Mouse (Mus musculus) midbrain, embryonic 12.5 days (tissue): ENCODE results near the gene Olfr77. TPM values are rescaled to one million over a fixed set of nuclear protein-coding genes. Genes with fewer than 3 reads are reported as not detected.

Source experiments
- ATAC-seq: fragments of 200-750 bp; cut with Nextera tagmentation; 2 replicates; pipeline ENCODE4 v1.8.0; 2017; ENCODE audit warnings: low read depth, moderate TSS enrichment, moderate library complexity; ENCODE audit not compliant: low FRiP score
- H3K27ac ChIP-seq: fragments of 300-500 bp; sonication (generic); replicated peaks from 2 replicates; pipeline ENCODE4 v1.5.1; 2016; ENCODE audit warnings: mild to moderate bottlenecking
- H3K27me3 ChIP-seq: fragments of 300-500 bp; sonication (generic); 2 replicates; pipeline ENCODE4 v1.6.1; 2016; ENCODE audit warnings: mild to moderate bottlenecking
- H3K36me3 ChIP-seq: fragments of 300-500 bp; sonication (generic); 2 replicates; pipeline ENCODE4 v1.6.1; 2016
- H3K4me1 ChIP-seq: fragments of 300-500 bp; sonication (generic); 2 replicates; pipeline ENCODE4 v1.6.1; 2016
- H3K4me2 ChIP-seq: fragments of 300-500 bp; sonication (generic); replicated peaks from 2 replicates; pipeline ENCODE4 v1.6.1; 2016; ENCODE audit warnings: mild to moderate bottlenecking, moderate library complexity
- H3K4me3 ChIP-seq: fragments of 300-500 bp; sonication (generic); 2 replicates; pipeline ENCODE4 v1.5.1; 2016; ENCODE audit warnings: mild to moderate bottlenecking
- H3K9ac ChIP-seq: fragments of 300-500 bp; sonication (generic); replicated peaks from 2 replicates; pipeline ENCODE4 v1.6.1; 2016; ENCODE audit warnings: mild to moderate bottlenecking, moderate library complexity
- H3K9me3 ChIP-seq: fragments of 300-500 bp; sonication (generic); 2 replicates; pipeline ENCODE4 v1.6.1; 2016; ENCODE audit warnings: mild to moderate bottlenecking
- WGBS: fragments of 180-500 bp; shearing (Covaris S2); methylation state at CpG from one replicate; pipeline ENCODE4 v1.1.7; 2016; 5-methylcytosine and 5-hydroxymethylcytosine counted together
- polyA plus RNA-seq: library from polyadenylated mRNA; unstranded; fragments of >200 nt; fragmentation: Nextera tagmentation; extraction: Ambion mirVana; gene quantifications from 2 replicates; pipeline ENCODE4 v1.2.1, GENCODE M21; 2016

Gene Olfr77
- 0.23 and 0.24 TPM in 2 replicates for polyA plus RNA-seq

DNA sequence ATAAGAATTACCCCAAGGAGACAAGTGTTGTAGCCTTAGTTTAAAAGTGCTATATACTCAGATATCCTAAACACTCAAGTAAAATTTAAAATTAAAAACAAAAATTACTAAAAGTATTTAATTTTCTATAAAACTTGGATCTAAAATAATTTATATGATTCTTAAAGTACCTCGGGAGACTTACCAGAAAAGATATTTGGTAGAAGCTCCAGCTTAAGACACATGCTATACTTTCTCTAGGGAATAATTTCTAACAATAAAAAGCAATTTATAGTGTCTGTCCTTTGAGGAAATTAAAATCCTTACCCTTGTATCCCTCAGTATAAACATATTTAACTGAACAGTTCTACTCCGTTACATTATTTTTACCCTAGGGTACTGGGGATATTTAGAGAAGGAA, at the start of gene Olfr77:
Gene Olfr77, plus strand, starts transcription at position 301 of the 400 bp plus-strand sequence.
- ATAC-seq = no peak
- no peaks in the 10 kb centered on the region for H3K4me1 ChIP-seq
- H3K27ac ChIP-seq = no peak within 1 kb of the TSS
- H3K27me3 ChIP-seq = no peaks in the 10 kb centered on the region
- H3K36me3 ChIP-seq = no peaks in the 10 kb centered on the region
- H3K4me2 ChIP-seq = no peak within 1 kb of the TSS
- no peak within 1 kb of the TSS for H3K9ac ChIP-seq
- H3K4me3 ChIP-seq = no peak within 1 kb of the TSS
- WGBS = 86% methylated on average over 2 of the region's 2 CpGs
- H3K9me3 ChIP-seq = peaks cover 12% of the 10 kb centered on the region; the same call in 1 of the 2 replicates

DNA sequence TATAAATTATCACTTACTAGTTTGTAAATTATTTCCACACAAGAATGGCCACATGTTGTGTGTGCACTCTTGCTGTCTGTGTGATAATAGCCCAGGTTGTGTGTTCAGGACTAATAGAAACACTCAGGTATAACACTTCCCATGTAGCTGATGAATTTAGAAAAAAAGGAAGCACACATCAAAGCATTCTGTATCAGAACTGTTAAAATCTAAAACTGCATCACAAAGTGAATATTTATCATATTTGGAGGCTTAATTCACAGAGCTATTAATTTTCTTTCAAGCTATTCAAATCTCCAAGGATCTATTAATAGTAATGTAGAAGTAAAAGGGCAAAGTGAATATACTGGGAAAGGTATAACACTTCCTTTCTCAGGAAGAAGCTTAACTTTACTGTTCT, 28.8 kb upstream of the Olfr77 start, which contains the start of gene Olfr862:
Gene Olfr862, minus strand, starts transcription at position 101 of the 400 bp plus-strand sequence.
- Histone ChIP-seq H3K9me3 (peaks cover 4% of the 10 kb centered on the region), H3K27ac (no peak within 1 kb of the TSS), H3K36me3 (no peaks in the 10 kb centered on the region), H3K9ac (no peak within 1 kb of the TSS), H3K27me3 (no peaks in the 10 kb centered on the region), H3K4me1 (no peaks in the 10 kb centered on the region), H3K4me3 (no peak within 1 kb of the TSS), H3K4me2 (no peak within 1 kb of the TSS)
- ATAC-seq = no peak

DNA sequence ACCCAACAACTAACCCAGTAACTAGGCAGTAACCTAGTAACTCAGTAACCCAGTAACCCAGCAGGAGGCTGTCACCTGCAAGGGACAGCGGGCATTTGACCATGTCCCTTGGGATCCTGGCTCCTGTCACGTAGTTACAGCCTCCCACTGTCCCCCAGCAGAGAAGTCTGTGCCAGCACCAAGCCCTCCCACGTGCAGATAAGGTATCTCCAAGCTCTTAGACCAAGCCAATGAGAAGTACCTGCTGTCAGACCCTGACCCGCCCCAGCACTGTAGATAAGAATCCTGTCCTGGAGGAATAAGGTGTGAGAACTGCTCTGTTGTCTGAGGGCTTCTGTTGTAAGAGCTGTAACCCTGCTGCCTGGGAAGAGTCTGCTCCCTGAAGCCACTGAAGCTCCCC, 5.5 kb upstream of the Olfr77 start:
- peaks cover 14% of the 10 kb centered on the region; the same call in 1 of the 2 replicates for H3K9me3 ChIP-seq
- H3K27ac ChIP-seq = no peak overlapping the region
- H3K4me3 ChIP-seq = no peak overlapping the region
- no peak overlapping the region for H3K4me2 ChIP-seq
- ATAC-seq = no peak
- 63% methylated on average over 4 of the region's 4 CpGs for WGBS
- no peaks in the 10 kb centered on the region for H3K36me3 ChIP-seq
- no peak overlapping the region for H3K9ac ChIP-seq
- H3K27me3 ChIP-seq = no peaks in the 10 kb centered on the region
- no peaks in the 10 kb centered on the region for H3K4me1 ChIP-seq

Other genes starting within 250 kb of the Olfr77 start
- not detected in 2 replicates for gene Olfr857, start 207.4 kb upstream of the Olfr77 start, polyA plus RNA-seq
- gene Olfr58, start 136.6 kb upstream of the Olfr77 start, polyA plus RNA-seq = not detected in 2 replicates
- gene Olfr859, start 112.0 kb upstream of the Olfr77 start, polyA plus RNA-seq = not detected in 2 replicates
- gene Olfr860, start 67.1 kb upstream of the Olfr77 start, polyA plus RNA-seq = not detected in 2 replicates
- not detected in 2 replicates for gene Olfr862, start 28.9 kb upstream of the Olfr77 start, polyA plus RNA-seq
- not detected in 2 replicates for gene Olfr866, start 111.2 kb downstream of the Olfr77 start, polyA plus RNA-seq
- not detected in 2 replicates for gene Olfr867, start 140.7 kb downstream of the Olfr77 start, polyA plus RNA-seq
- not detected in 2 replicates for gene Olfr868, start 181.8 kb downstream of the Olfr77 start, polyA plus RNA-seq
- gene Olfr869, start 212.1 kb downstream of the Olfr77 start, polyA plus RNA-seq = not detected in 2 replicates